Mouse (Mus musculus) myocyte (in vitro differentiated cells): ENCODE measurements around the gene Acer3. TPM values are rescaled to one million over a fixed set of nuclear protein-coding genes. Genes with fewer than 3 reads are reported as not detected.

Experiments
- H3K27me3 ChIP-seq: one replicate; pipeline ENCODE4 v1.6.1; 2011; ENCODE audit not compliant: control insufficient read depth, insufficient read depth, insufficient read length
- H3K36me3 ChIP-seq: one replicate; pipeline ENCODE4 v1.6.1; 2011; ENCODE audit not compliant: control insufficient read depth, insufficient read depth
- H3K4me2 ChIP-seq: one replicate; pipeline ENCODE4 v1.6.1; 2011; ENCODE audit warnings: low read depth, control low read depth
- H3K4me3 ChIP-seq: one replicate; pipeline ENCODE4 v1.5.1; 2011; ENCODE audit warnings: mild to moderate bottlenecking, control low read depth, moderate library complexity
- H3K79me2 ChIP-seq: one replicate; pipeline ENCODE4 v1.6.1; 2011; ENCODE audit not compliant: control insufficient read depth, insufficient read depth
- H3ac ChIP-seq: one replicate; pipeline ENCODE4 v1.6.1; 2011; ENCODE audit not compliant: control insufficient read depth, insufficient read length
- CEBPB ChIP-seq: IDR thresholded peaks from 2 replicates; pipeline ENCODE4 v1.6.1; 2011; ENCODE audit warnings: mild to moderate bottlenecking, moderate library complexity; ENCODE audit not compliant: poor library complexity, insufficient read depth, severe bottlenecking
- E2F4 ChIP-seq: IDR thresholded peaks from one replicate; pipeline ENCODE4 v1.6.1; 2011; ENCODE audit warnings: mild to moderate bottlenecking, control low read depth, moderate library complexity; ENCODE audit not compliant: insufficient read depth
- MAX ChIP-seq: IDR thresholded peaks from one replicate; pipeline ENCODE4 v1.6.1; 2011; ENCODE audit warnings: low read depth, mild to moderate bottlenecking, control low read depth
- MYOD1 ChIP-seq, 3 experiments: IDR thresholded peaks; one replicate each; pipeline ENCODE4 v1.6.1; 2011; ENCODE audit warnings: control low read depth in 2 of 3, low read depth in 2 of 3, mild to moderate bottlenecking in 2 of 3, moderate library complexity in 1 of 3; ENCODE audit not compliant: insufficient read length in 2 of 3, control insufficient read depth in 1 of 3
- MYOG ChIP-seq, 3 experiments: IDR thresholded peaks; one replicate each; pipeline ENCODE4 v1.6.1; 2011; ENCODE audit warnings: control low read depth in 2 of 3, low read depth in 2 of 3, mild to moderate bottlenecking in 2 of 3; ENCODE audit not compliant: insufficient read length in 2 of 3, control insufficient read depth in 1 of 3, insufficient read depth in 1 of 3
- POLR2A ChIP-seq: IDR thresholded peaks from one replicate; pipeline ENCODE4 v1.6.1; 2011; ENCODE audit warnings: low read depth, mild to moderate bottlenecking, control low read depth, moderate library complexity; ENCODE audit not compliant: insufficient read length
- POLR2AphosphoS2 ChIP-seq: IDR thresholded peaks from one replicate; pipeline ENCODE4 v1.6.1; 2011; ENCODE audit warnings: low read depth, control low read depth; ENCODE audit not compliant: insufficient read length
- REST ChIP-seq: IDR thresholded peaks from one replicate; pipeline ENCODE4 v1.6.1; 2011; ENCODE audit warnings: mild to moderate bottlenecking, control low read depth, moderate library complexity; ENCODE audit not compliant: insufficient read depth, insufficient read length
- SRF ChIP-seq: IDR thresholded peaks from one replicate; pipeline ENCODE4 v1.6.1; 2011; ENCODE audit warnings: low read depth; ENCODE audit not compliant: control insufficient read depth, insufficient read length
- TCF12 ChIP-seq: IDR thresholded peaks from one replicate; pipeline ENCODE4 v1.6.1; 2011; ENCODE audit warnings: mild to moderate bottlenecking, control low read depth; ENCODE audit not compliant: poor library complexity, insufficient read depth, severe bottlenecking
- TCF3 ChIP-seq: IDR thresholded peaks from one replicate; pipeline ENCODE4 v1.6.1; 2011; ENCODE audit warnings: low read depth, control low read depth; ENCODE audit not compliant: insufficient read length
- USF1 ChIP-seq: IDR thresholded peaks from one replicate; pipeline ENCODE4 v1.6.1; 2011; ENCODE audit warnings: low read depth, mild to moderate bottlenecking, control low read depth, moderate library complexity
- polyA plus RNA-seq: library from polyadenylated mRNA; unstranded; fragments of >200 nt; fragmentation: generic; extraction: Trizol; gene quantifications from one replicate; pipeline ENCODE4 v1.2.1, GENCODE M21; 2012; ENCODE audit warnings: missing spikeins

Gene Acer3
- polyA plus RNA-seq, 1 experiment = 9.1 TPM

DNA sequence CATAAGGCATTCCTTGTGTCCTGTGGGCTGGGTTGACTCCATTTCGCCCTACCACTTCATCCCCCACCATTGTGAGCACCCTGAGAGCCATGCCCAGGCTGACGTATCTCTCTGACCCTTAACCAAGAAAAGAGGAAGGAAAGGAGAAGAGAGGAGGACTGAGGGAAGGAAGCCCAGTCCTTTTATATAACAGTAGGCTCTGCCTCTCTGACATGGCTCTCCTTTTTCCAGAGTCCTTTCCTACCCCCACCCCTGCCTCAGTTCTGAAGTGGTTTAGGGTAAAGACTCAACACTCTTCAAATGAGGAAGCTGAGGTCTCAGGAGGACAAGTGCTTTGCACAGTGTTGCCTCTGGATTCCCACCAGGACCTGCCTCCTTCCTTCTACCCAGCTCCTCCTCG, 13.0 kb upstream of the Acer3 start:
- H3K4me2 ChIP-seq = no peak overlapping the region
- H3ac ChIP-seq = no peak overlapping the region
- H3K79me2 ChIP-seq = no peaks in the 10 kb centered on the region
- TF ChIP-seq POLR2A = no peak
- no peak for TF ChIP-seq MYOG (IDR thresholded peaks at IDR 0.05; ENCODE audit: control insufficient read depth in 1 of 3, insufficient read depth in 1 of 3, insufficient read length in 2 of 3, low read depth in 2 of 3)
- no peak for TF ChIP-seq E2F4
- TF ChIP-seq MYOD1 (IDR thresholded peaks at IDR 0.05; ENCODE audit: control insufficient read depth in 1 of 3, insufficient read length in 2 of 3, low read depth in 2 of 3) = no peak
- TF ChIP-seq POLR2AphosphoS2 = no peak
- no peak for TF ChIP-seq CEBPB
- TF ChIP-seq SRF = no peak
- no peak for TF ChIP-seq USF1
- TF ChIP-seq REST = no peak
- no peak for TF ChIP-seq MAX
- no peak for TF ChIP-seq TCF12
- no peak for TF ChIP-seq TCF3
- H3K36me3 ChIP-seq = no peaks in the 10 kb centered on the region
- no peaks in the 10 kb centered on the region for H3K27me3 ChIP-seq
- no peak overlapping the region for H3K4me3 ChIP-seq

DNA sequence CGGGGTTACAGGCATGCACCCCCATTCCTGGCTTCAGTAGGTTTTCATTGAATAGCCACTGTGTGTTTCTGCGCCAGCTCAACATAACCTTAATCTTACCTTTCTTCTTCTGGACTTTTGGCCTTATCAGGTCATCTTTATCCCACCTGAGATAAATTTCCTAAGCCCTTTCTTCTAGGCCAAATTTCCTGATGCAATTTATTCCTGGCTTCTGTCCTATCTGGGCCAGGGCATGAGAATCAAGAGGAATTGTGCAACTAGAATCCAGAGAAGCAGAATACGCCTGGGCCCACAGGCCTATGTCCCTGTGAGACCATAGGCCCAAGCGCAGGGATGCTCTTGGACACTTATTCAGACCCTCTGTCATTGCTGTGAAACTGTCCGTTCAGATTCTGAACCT, 12.5 kb upstream of the Acer3 start:
- Histone ChIP-seq H3K36me3 (no peaks in the 10 kb centered on the region), H3K4me3 (no peak overlapping the region), H3ac (no peak overlapping the region), H3K4me2 (no peak overlapping the region), H3K27me3 (no peaks in the 10 kb centered on the region), H3K79me2 (no peaks in the 10 kb centered on the region)
- no peak for TF ChIP-seq POLR2AphosphoS2
- no peak for TF ChIP-seq E2F4
- no peak for TF ChIP-seq MYOD1 (IDR thresholded peaks at IDR 0.05; ENCODE audit: control insufficient read depth in 1 of 3, insufficient read length in 2 of 3, low read depth in 2 of 3)
- TF ChIP-seq TCF12 = no peak
- TF ChIP-seq TCF3 = no peak
- TF ChIP-seq REST = no peak
- TF ChIP-seq MYOG (IDR thresholded peaks at IDR 0.05; ENCODE audit: control insufficient read depth in 1 of 3, insufficient read depth in 1 of 3, insufficient read length in 2 of 3, low read depth in 2 of 3) = no peak

DNA sequence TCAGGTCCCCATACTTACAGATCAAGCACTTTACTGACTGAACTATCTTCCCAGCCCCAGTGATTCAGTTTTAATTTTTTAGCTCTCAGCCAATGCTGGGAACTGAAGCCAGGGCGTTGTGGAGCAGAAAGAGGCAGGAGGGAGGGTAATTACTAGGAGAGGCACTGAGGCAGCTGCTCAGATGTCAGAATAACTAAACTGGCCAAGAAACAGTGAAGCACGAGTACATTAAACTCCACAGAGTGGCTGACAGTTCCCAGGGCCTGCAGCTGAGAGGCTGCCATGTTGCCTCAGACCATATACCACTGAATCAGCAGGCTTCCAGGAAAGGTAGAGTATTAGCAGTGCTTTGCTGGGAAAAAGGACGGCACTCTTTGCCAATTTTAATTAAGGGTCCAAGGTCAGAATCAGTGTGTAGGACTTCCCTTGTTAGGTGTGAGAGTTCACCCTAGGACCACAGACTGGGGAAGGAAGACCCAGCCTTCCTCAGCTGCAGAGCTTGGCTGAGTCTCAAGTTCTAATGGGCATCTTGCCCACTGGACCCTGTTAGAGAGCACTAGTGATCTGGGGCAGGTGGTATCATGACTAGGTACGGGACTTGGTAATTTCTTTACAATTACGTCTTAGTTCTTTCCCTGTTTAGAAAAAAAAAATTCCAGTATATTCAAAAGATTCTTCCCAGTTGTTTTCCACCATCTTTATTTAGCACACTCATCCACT, 11.8 kb upstream of the Acer3 start:
- Histone ChIP-seq H3K36me3 (no peaks in the 10 kb centered on the region), H3K79me2 (no peaks in the 10 kb centered on the region), H3K27me3 (no peaks in the 10 kb centered on the region), H3K4me2 (no peak overlapping the region), H3K4me3 (no peak overlapping the region), H3ac (no peak overlapping the region)
- TF ChIP-seq SRF = no peak
- TF ChIP-seq MYOD1 (IDR thresholded peaks at IDR 0.05; ENCODE audit: control insufficient read depth in 1 of 3, insufficient read length in 2 of 3, low read depth in 2 of 3) = no peak
- no peak for TF ChIP-seq USF1
- TF ChIP-seq POLR2AphosphoS2 = no peak
- no peak for TF ChIP-seq POLR2A
- no peak for TF ChIP-seq REST
- no peak for TF ChIP-seq TCF12

DNA sequence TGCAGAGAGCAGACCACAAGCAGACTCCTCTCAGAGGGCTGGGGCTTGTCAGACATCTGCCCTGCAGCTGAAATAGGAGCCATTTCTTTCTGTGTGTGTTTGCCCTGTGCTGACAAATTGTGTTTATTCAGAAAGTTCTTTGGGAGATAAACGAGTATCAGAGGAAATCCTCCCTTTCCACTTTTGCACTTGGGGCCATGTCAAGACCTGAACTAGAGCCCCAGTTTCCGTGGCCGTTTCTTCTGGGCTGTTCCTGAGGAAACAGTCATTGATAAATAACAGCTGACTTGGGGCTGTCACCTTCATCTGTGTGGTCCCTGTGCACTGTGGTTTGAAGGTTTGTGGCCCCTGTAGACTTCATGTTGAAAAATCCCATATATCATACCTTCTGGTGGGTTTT, 10.9 kb upstream of the Acer3 start:
- H3ac ChIP-seq = no peak overlapping the region
- H3K4me3 ChIP-seq = no peak overlapping the region
- H3K4me2 ChIP-seq = no peak overlapping the region
- TF ChIP-seq TCF3 (no peak), SRF (no peak), POLR2AphosphoS2 (no peak), MYOG (IDR thresholded peaks at IDR 0.05; ENCODE audit: control insufficient read depth in 1 of 3, insufficient read depth in 1 of 3, insufficient read length in 2 of 3, low read depth in 2 of 3) (no peak), CEBPB (no peak), POLR2A (no peak), E2F4 (no peak), USF1 (no peak), MYOD1 (IDR thresholded peaks at IDR 0.05; ENCODE audit: control insufficient read depth in 1 of 3, insufficient read length in 2 of 3, low read depth in 2 of 3) (no peak)
- no peaks in the 10 kb centered on the region for H3K36me3 ChIP-seq
- H3K27me3 ChIP-seq = no peaks in the 10 kb centered on the region
- no peaks in the 10 kb centered on the region for H3K79me2 ChIP-seq

DNA sequence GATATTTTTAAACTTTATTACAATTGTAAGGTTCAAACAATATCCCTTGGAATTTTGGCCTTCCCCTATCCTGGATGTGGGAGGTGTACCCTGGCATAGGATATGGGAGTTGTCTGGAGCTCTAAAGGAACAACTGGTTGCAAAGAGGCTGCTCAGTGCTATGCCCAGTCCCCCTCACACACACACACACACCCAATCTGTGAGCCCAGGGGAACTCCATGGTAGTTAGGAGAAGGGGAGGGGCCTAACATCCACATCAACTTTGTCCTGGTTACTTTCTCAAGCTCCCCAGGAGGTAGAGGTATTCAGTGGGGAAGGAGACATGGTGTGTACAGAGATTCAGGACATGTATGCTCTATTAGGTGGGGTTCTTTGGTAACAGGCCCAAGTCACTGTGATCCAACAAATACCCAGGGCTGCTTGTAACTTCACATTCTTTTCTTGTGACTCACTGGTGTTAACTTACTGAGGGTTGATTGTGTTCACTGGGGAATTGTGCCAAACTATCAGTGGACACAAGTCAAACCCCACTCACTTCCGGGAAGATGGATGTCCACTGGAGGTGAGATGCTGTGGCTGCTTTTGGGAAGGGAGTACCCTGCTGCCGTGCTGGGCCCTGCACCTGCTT, 9.5 kb upstream of the Acer3 start:
- H3K27me3 ChIP-seq = no peaks in the 10 kb centered on the region
- no peaks in the 10 kb centered on the region for H3K36me3 ChIP-seq
- H3K4me3 ChIP-seq = no peak overlapping the region
- no peaks in the 10 kb centered on the region for H3K79me2 ChIP-seq
- TF ChIP-seq USF1 = no peak
- H3K4me2 ChIP-seq = no peak overlapping the region
- no peak overlapping the region for H3ac ChIP-seq
